Mouse (Mus musculus) cerebellum, adult 8-10 months (tissue): ENCODE measurements at regions not wholly inside any gene's neighbourhood (a gene's known extent, or its start where the extent isn't known, plus 50 kb on each side); places are given as distances from the start of the nearest gene placed in this dataset.

Source experiments
- DNase-seq: peaks from one replicate; pipeline ENCODE4 v3.0.0; 2022

DNA sequence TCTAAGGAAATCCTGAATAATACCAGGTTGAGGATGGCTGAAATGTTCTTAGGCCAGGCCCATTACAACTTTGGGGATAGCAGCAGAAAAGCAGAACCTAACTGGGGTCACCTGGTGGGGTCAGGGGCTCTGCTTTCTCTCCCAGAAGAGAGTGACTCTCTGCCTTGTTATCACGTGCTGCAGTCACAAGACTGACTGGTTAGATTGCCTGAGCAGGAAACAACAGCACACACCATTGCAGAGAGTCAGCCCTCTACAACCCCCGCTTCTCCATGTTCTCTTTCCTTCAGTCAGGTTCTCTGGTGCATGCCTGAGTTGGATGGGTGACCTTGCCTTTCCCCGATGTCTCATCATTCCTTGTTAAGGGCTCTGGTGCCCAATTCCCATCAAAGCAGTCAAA is 91.2 kb upstream of the Hsd17b12 start:
- no peak for DNase-seq

DNA sequence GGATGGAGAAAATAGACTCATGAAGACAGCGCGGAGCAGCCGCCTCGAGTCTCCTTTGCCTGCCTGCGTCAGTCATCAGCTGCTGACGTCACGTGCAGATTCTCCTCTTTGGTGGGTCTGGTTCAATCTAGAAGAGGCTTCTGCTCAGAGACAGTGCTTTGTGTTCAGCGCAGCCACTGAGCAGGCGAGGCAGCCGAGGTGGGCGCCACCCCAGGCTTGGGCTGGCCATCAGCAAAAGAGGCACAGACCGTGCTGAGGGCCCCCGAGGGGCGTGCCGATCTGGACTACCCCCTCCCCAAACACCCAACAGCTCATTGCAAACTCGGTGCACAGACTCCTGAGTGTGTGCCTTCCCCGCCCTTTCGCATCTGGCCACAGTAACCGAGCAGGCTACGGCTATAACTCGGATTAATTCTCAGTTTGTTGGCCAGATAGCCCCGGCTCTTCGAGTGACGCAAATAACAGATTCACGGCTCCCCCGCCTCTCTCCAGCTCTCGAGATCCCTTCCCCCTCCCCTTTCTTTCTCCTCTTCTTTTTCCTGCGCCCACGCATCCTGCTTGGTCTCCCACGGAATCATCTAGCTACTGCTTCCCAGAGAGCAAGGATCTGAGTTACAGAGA is 89.2 kb upstream of the Hsd17b12 start:
- DNase-seq: peak; percentile 78

DNA sequence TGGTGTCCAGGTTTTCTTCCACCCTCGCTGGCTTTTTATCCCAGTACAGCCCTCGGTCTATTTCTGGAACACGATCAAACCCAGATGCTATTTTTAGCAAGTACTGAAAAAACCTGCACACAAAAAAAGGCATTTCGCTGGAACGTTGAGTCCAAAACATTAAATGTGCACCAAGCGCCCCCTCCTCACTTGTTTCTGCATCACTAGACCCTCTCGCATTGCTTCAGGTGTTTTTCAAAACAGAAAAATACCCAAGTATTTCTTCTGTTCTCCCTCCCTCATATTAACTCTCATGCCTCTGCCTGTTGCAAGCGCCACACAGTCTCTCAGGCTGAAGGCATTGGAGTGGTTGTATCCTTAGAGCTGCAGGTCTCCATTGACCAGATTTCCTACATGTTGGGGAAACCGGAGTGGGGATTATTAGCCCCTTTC is 88.4 kb upstream of the Hsd17b12 start:
- peak; percentile 52 for DNase-seq

DNA sequence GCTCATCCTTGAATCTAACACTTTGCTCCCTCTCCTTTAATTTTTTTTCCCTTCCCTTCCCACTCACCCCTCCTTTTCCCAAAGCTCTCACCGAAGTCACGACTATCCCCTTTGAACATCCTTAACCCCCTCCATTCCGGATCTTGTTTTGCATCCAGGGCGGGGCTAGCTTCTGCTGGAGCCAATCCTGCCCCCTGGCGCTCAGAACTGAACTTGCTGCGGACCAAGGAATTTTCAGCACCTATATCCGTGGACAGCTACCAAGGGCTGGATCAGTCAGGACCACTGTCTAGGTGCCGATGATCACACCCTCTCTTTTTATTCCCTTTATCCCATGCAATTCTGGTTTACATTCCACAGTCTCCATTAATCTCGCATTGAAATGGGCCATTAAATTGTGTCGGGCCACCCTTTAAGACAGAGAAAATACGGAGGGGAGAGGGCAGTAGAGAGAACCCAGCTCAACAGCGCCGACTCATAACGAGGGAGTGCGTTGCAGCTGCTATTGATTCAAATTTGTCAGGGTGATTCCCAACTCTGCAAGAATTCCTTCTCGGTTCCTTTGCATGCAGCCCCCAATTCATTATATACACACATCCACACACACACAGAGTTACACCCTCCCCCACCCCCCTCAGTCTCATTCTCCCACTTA is 87.7 kb upstream of the Hsd17b12 start:
- peak; percentile 88 for DNase-seq

DNA sequence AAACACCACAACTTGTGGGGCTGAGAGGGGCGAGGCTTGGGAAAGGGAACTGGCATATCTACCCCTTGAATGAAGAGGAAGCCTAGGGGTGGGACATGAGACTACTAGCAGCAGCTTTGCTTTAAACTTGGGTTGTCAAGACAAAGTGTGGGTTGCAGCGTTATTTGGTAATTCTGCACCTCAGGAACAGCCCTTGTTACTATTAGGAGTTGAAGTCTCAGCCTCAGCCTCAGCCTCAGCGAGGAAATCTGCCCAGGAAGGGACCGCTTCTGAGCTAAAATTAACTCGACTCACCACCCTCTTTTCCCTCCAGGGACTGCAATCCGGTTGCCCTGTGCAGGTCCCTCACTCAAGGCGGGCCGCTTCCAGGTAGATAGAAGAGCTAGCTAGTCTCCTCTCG is 86.4 kb upstream of the Hsd17b12 start:
- DNase-seq: no peak

DNA sequence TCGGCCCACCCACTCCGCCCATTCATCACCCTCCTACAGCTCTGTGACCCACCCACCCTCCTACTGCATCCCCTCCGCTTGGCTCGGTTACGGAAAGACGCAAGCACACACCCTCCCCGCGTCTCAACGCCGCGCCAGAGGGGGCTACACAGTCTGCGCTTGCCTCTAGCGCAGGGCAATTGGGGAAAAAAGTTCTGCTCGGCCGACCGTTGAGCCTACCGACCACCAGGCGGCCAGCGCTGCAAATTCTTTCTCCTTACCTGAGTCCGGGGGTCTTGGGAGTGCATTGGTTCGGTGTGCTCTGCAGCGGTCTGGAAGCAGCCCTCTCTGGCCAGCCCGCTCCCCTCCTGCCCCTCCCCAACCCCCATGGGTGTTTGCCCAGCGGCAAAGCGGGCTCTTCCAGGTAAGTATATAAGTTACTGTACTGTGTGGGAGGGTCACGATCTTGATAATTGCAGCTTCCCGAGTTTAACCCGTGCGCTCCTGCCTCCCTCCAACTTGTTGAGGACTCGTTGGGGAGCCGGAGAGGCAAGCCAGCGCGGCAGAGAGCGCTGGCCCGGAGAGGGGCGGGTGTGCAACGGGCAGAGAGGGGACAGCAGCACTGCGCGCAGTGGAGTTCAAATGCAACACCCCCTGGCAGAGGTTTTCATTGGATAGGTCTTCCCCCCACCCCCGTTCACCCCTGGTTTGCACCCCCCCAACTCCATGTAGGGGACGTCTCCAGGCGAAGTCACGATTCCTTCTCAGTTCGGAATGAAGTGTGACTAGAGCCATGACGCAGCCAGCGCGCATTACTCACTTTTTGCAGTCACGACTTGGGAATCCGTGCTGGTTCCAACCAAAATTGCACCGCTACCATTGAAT is 85.5 kb upstream of the Hsd17b12 start:
- DNase-seq: no peak

DNA sequence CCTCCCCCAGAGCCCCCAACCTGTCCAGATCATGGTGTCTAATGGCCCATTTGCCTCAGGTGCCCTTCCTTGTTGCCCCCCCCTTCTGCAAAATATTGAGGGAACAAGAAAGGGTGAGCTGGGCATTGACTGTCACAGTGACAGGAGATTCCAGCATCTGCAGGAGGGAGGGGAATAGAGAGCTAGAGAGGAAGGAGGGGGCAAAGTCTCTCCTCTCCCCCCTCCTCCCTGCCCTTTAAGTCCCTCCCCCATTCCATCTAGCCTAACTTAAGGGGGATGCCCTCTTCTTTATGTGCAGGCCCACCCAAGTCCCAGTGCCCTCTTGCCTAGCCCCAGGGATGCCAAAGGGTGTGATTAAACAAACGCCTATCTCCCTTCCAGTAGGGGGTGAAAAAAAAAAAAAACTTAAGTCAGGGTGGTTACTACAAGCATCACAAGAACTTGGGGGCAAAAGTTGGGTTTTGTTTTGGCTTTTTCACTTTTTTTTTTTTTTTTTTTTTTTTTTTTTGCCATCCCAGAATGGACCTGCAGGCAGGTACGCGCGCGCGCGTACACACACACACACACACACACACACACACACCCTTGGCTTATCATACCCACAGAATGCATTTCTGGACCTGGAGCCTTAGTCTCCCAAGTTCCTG is 84.8 kb upstream of the Hsd17b12 start:
- no peak for DNase-seq

DNA sequence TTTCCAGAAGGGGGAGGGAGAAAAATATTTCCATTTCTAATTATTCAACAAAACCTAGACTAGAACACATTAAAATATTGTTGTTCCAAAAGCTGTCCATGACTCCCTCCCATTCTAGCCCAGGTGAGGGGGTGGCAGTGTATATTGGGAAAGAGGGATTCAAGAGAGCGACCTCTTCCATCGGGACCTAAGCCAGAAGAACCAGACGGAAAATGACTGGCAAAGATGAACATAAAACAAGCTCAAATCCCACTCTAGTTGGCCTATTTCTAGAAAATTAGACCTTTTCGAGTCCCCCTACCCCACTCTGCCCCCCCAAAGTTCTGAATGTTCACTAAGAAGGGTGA is 84.3 kb upstream of the Hsd17b12 start:
- DNase-seq: no peak

DNA sequence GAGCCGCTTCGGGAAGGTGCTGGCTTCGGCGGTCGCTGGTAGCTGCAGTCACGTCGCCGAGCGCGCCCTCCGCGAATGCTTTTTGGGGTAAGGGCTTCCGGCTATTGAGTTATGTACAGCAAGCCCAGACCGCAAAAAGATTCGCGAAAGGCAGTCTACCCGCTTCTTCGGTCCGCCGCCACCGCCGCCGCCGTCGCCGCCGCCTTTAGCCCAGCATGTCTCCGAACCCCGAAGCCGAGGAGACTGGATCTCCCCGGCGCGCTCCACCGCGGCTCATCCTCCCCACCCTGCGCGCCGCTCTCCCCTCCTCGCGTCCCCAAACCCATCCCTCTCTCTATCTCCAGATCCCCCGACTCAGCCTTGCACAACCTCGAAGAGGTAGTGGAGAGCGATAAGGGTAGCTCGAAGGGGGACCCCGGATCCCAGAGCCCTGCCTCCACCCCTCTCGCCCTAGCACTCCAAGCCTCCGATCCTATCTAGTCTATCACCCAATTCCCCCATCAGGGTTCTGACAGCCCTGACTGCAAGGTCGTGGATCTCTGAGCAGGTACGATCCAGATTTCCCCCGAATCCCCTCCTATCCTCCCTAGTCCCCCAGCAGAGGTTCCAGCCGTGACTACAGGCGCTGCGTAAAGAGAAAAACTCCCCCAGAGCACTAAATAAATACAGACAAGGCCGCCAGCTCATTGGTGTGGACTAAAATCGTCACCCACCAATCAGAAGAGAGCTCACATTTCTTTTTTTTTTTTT is 83.7 kb upstream of the Hsd17b12 start:
- DNase-seq: peak; percentile 79

DNA sequence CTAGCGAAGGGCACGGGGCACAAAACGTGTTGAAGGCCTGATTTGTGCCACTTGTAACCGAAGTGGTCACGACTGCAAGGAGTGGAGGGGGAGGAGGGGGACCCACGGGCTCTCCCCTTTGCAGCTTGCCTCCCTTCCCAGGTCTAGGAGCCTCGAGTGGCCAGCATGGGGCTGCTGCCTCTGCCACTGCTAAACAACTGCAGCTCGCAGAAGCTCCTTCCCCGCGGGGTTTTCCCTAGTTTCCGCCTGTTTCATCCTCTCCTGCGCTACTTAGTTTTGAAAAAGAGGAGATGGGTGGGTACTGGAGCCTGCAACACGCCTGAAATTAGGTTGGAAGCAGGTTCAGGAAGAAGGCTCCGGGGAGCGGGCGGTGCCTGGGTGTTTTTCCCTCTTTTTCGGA is 82.6 kb upstream of the Hsd17b12 start:
- DNase-seq: peak; percentile 31

DNA sequence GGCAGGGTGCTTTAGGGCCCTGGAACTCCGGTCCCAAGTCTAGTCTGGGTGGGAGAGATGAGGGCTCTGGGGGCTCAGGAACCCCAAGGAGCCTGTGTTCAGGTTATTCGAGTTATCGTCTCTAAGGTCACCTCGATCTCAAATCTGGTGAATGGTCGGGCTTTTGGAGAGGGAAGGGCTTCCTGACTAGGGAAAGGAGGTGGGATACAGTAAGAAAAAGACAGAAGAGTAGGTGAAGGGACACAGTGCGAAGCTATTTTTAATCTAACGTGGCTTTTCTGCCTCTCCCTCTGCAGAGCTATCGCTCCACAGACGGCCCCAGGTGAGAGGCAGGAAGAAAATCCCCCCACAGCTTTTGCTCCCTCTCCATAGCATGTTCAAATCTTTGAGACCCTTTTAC is 81.8 kb upstream of the Hsd17b12 start:
- no peak for DNase-seq

DNA sequence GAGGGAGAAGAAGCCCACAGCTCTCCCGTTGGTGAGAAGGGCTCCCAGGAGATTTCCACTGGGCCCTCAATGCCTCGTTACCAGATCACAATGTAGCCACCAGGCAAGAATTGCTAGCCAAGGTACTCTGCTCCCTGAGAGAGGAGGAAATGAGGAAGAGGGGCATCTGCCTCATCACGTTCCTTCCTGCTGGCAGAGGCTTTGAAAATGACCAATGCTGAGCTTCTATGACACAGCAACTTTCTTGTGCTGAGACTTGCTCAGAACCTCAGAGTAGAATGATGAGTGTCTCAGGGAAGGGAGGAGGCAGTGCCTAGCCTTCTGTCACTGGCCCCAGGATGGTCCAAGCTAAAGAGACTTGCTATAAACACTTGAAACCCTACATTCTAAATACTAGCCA is 78.7 kb upstream of the Hsd17b12 start:
- DNase-seq: no peak

DNA sequence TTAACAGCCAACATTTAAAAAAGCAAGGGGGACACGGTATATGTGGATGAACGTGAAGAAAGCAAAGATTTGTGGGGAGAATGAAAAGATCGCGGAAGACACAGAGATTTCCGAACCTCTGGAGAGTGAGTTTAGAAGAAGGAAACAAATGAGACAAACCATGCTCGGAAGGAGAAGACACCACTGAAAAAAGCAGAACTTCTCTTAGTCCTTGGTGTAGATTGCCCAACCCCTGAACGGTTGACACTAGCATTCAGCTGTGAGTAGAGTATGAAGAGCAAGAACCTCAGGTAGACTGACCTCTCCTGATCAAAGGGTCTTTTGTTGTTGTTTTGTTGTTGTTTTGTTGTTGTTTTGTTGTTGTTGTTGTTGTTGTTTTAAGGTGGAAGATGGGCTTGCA is 75.8 kb upstream of the Hsd17b12 start:
- no peak for DNase-seq

DNA sequence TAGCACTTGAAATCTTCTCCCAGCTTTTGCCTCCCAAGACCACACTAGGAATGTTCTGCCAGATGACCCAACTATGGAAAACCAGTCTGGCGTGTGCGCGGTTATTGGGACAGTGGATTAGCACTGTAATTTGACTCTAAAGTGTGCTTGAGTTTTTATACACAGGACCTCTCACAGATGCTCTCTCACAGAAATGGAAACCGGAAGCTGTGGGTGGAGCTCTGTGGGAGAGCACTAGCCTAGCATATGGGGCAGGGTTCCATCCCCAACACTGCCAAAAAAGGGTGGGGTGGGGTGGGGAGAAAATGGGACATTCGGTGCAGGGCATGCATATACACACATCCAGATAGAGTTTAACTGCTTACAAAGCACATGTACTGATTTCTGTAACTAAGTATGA is 61.7 kb upstream of the Hsd17b12 start:
- DNase-seq: no peak

DNA sequence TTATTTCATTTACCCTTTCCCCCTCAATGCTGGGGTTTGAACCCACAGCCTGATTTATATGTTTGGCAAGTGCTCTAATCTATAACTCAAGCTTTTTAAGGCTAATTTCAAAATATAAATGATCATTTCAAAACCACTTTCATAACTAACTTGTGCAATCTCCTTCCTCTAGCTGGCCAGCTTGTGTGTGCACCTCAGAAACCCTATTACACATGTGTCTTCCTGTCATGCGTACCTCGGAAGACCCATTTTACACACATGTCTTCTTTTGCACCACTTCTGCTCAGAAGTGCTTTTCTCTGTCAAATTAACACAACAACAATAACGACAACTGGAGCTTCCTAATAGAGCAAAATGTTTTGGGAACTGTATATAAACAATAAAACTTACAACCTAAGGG is 59.7 kb upstream of the Hsd17b12 start:
- DNase-seq: no peak

DNA sequence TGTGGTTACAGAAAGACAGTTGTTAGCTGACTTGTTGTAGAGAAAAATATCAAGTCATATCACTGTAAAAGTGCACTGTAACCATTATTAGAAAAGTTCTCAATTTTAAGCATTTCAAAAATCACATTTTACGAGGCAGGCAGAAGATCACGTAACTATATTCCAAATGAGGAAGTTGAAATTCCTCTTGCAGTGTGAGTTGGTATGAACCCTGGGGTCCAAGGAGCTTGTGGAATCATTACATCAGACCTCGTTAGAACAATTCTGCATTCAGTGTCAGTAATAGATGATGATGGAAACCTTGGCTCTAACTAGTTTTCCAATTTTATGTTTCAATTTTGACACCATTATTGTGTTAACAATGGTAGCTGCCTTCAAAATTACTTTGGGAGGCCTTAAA is 57.7 kb upstream of the Hsd17b12 start:
- DNase-seq: no peak
